Mouse (Mus musculus): ENCODE data around the gene Fbxo36. TPM values are rescaled to one million over a fixed set of nuclear protein-coding genes. Genes with fewer than 3 reads are reported as not detected.

Gene Fbxo36
- polyA plus RNA-seq, 1 experiment = 2.4 TPM

- DNase-seq = no peak
- WGBS = 7% methylated on average over 19 of the region's 20 CpGs
- no peak overlapping the region; the same call in 1 of the 2 replicates for H3K27ac ChIP-seq (ENCODE audit: control insufficient read depth, insufficient read depth, low read length)
These were observed 2.0 kb upstream of the Fbxo36 start for GRCm38 (mm10) chr1:84837523-84838145.

DNA sequence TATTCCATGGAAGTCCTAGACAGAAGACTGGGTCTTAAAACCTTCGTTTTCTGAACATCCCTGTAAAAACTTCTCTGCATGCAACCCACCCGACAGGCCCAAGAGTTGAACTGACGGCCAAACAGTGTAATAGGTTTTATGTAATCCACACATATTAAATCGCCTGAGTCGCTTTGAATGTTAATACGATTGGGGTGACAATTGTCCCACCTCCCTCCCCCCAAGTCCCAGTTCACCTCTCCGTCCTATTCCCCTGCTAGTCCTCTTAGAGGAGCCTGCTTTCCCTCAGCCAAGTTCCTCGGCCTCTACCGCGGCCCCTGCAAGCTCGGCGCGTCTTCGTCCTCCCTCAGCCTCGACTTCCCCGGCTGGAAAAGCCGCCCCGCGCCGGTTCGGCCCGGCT, 1.5 kb upstream of the Fbxo36 start:
- peaks cover 3% of the 10 kb centered on the region for H3K36me3 ChIP-seq (ENCODE audit: control insufficient read depth, insufficient read depth, low read length)
- peaks cover 7% of the 10 kb centered on the region for H3K4me1 ChIP-seq (replicated peaks; ENCODE audit: control insufficient read depth, insufficient read depth, low read length)
- peak; percentile 2 for DNase-seq
- under 1% methylated on average over 22 of the region's 22 CpGs for WGBS
- H3K4me3 ChIP-seq (ENCODE audit: control insufficient read depth, insufficient read depth, low read length) = peak overlapping the region; percentile 90
- no peaks in the 10 kb centered on the region for H3K27me3 ChIP-seq (ENCODE audit: control insufficient read depth, insufficient read depth, low read length)
- TF ChIP-seq POLR2A (IDR thresholded peaks at IDR 0.05; ENCODE audit: control insufficient read depth, extremely low read depth, insufficient read depth, low read length, poor library complexity) (no peak), CTCF (IDR thresholded peaks at IDR 0.05; ENCODE audit: borderline replicate concordance, control insufficient read depth, extremely low read depth, insufficient read depth, low read length, poor library complexity) (no peak)
- peak overlapping the region; percentile 64 for H3K27ac ChIP-seq (ENCODE audit: control insufficient read depth, insufficient read depth, low read length)

More at GRCm38 (mm10) chr1:84837523-84838145, 2.0 kb upstream of the Fbxo36 start:
- peaks cover 7% of the 10 kb centered on the region for H3K4me1 ChIP-seq (replicated peaks; ENCODE audit: control insufficient read depth, insufficient read depth, low read length)
- H3K36me3 ChIP-seq (ENCODE audit: control insufficient read depth, insufficient read depth, low read length) = peaks cover 7% of the 10 kb centered on the region
- no peaks in the 10 kb centered on the region for H3K27me3 ChIP-seq (ENCODE audit: control insufficient read depth, insufficient read depth, low read length)
- H3K4me3 ChIP-seq (ENCODE audit: control insufficient read depth, insufficient read depth, low read length) = peak overlapping the region; percentile 28
- TF ChIP-seq POLR2A (IDR thresholded peaks at IDR 0.05; ENCODE audit: control insufficient read depth, extremely low read depth, insufficient read depth, low read length, poor library complexity) (no peak), CTCF (IDR thresholded peaks at IDR 0.05; ENCODE audit: borderline replicate concordance, control insufficient read depth, extremely low read depth, insufficient read depth, low read length, poor library complexity) (no peak)

GRCm38 (mm10) chr1:84838621-84839151, 955 bp upstream of the Fbxo36 start:
- WGBS = under 1% methylated on average over 44 of the region's 44 CpGs
- Histone ChIP-seq H3K4me1 (replicated peaks; ENCODE audit: control insufficient read depth, insufficient read depth, low read length) (peaks cover 7% of the 10 kb centered on the region), H3K27ac (ENCODE audit: control insufficient read depth, insufficient read depth, low read length) (peak overlapping the region; percentile 72), H3K27me3 (ENCODE audit: control insufficient read depth, insufficient read depth, low read length) (no peaks in the 10 kb centered on the region), H3K4me3 (ENCODE audit: control insufficient read depth, insufficient read depth, low read length) (peak overlapping the region; percentile 90), H3K36me3 (ENCODE audit: control insufficient read depth, insufficient read depth, low read length) (no peaks in the 10 kb centered on the region)
- DNase-seq = peak; percentile 88
- TF ChIP-seq POLR2A (IDR thresholded peaks at IDR 0.05; ENCODE audit: control insufficient read depth, extremely low read depth, insufficient read depth, low read length, poor library complexity) (no peak), CTCF (IDR thresholded peaks at IDR 0.05; ENCODE audit: borderline replicate concordance, control insufficient read depth, extremely low read depth, insufficient read depth, low read length, poor library complexity) (no peak)

GRCm38 (mm10) chr1:84840018-84840664, 500 bp downstream of the Fbxo36 start, which contains the start of gene Trip12:
Gene Trip12 (minus strand): TSS chr1:84840516.
- H3K27ac ChIP-seq (ENCODE audit: control insufficient read depth, insufficient read depth, low read length) = peak within 1 kb of the TSS; percentile 72
- no peak for DNase-seq
- H3K4me3 ChIP-seq (ENCODE audit: control insufficient read depth, insufficient read depth, low read length) = peak within 1 kb of the TSS; percentile 90
- WGBS = under 1% methylated on average over 39 of the region's 39 CpGs
- no peak for TF ChIP-seq CTCF (IDR thresholded peaks at IDR 0.05; ENCODE audit: borderline replicate concordance, control insufficient read depth, extremely low read depth, insufficient read depth, low read length, poor library complexity)
- no peak for TF ChIP-seq POLR2A (IDR thresholded peaks at IDR 0.05; ENCODE audit: control insufficient read depth, extremely low read depth, insufficient read depth, low read length, poor library complexity)
- no peaks in the 10 kb centered on the region for H3K27me3 ChIP-seq (ENCODE audit: control insufficient read depth, insufficient read depth, low read length)
- H3K36me3 ChIP-seq (ENCODE audit: control insufficient read depth, insufficient read depth, low read length) = no peaks in the 10 kb centered on the region
- H3K4me1 ChIP-seq (replicated peaks; ENCODE audit: control insufficient read depth, insufficient read depth, low read length) = peaks cover 7% of the 10 kb centered on the region

GRCm38 (mm10) chr1:84841061-84841460, 1.4 kb downstream of the Fbxo36 start:
- TF ChIP-seq CTCF (IDR thresholded peaks at IDR 0.05; ENCODE audit: borderline replicate concordance, control insufficient read depth, extremely low read depth, insufficient read depth, low read length, poor library complexity) = no peak
- no peak for TF ChIP-seq POLR2A (IDR thresholded peaks at IDR 0.05; ENCODE audit: control insufficient read depth, extremely low read depth, insufficient read depth, low read length, poor library complexity)
- Histone ChIP-seq H3K4me3 (ENCODE audit: control insufficient read depth, insufficient read depth, low read length) (no peak overlapping the region), H3K4me1 (replicated peaks; ENCODE audit: control insufficient read depth, insufficient read depth, low read length) (peaks cover 7% of the 10 kb centered on the region), H3K27me3 (ENCODE audit: control insufficient read depth, insufficient read depth, low read length) (no peaks in the 10 kb centered on the region), H3K36me3 (ENCODE audit: control insufficient read depth, insufficient read depth, low read length) (no peaks in the 10 kb centered on the region), H3K27ac (ENCODE audit: control insufficient read depth, insufficient read depth, low read length) (no peak overlapping the region)
- WGBS = 87% methylated on average over 3 of the region's 3 CpGs
- no peak for DNase-seq

DNA sequence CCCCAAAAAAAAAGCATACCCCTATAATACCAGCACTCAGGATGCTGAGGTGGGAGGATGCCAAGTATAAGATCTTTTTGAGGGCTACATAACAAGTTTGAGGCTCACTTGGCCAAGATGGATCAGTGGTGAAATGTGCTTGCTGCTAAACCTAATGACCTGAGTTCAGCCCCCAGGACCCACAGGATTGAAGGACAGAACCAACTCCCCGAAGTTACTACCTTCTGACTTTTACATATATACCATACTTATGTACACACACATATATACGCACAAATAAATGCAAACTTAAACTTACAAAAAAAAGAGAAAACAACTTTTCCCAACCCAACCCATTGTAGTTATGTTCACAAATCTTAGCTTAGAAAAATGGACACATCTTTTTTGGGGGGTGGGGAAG, 3.7 kb downstream of the Fbxo36 start:
- DNase-seq = no peak
- no peak overlapping the region for H3K27ac ChIP-seq (ENCODE audit: control insufficient read depth, insufficient read depth, low read length)
- H3K4me3 ChIP-seq (ENCODE audit: control insufficient read depth, insufficient read depth, low read length) = no peak overlapping the region
- H3K36me3 ChIP-seq (ENCODE audit: control insufficient read depth, insufficient read depth, low read length) = no peaks in the 10 kb centered on the region
- H3K4me1 ChIP-seq (replicated peaks; ENCODE audit: control insufficient read depth, insufficient read depth, low read length) = peaks cover 5% of the 10 kb centered on the region
- WGBS = 94% methylated on average over 2 of the region's 2 CpGs
- H3K27me3 ChIP-seq (ENCODE audit: control insufficient read depth, insufficient read depth, low read length) = no peaks in the 10 kb centered on the region
- TF ChIP-seq CTCF (IDR thresholded peaks at IDR 0.05; ENCODE audit: borderline replicate concordance, control insufficient read depth, extremely low read depth, insufficient read depth, low read length, poor library complexity) (no peak), POLR2A (IDR thresholded peaks at IDR 0.05; ENCODE audit: control insufficient read depth, extremely low read depth, insufficient read depth, low read length, poor library complexity) (no peak)
